Mouse (Mus musculus): ENCODE data around the gene Cdc26.

Gene Cdc26

GRCm38 (mm10) chr4:62408601-62409282, at the start of gene Cdc26, which contains the start of gene Prpf4:
Gene Cdc26, minus strand, starts transcription at chr4:62408642.
Gene Prpf4, plus strand, starts transcription at chr4:62408797.
- peak; percentile 97 for DNase-seq (ENCODE audit: low spot score)

- DNase-seq (ENCODE audit: low spot score) = no peak
Measured at GRCm38 (mm10) chr4:62454995-62455394, 46.6 kb upstream of the Cdc26 start.

- no peak for DNase-seq (ENCODE audit: low spot score)
Measured at GRCm38 (mm10) chr4:62440986-62441385, 32.5 kb upstream of the Cdc26 start.

- no peak for DNase-seq (ENCODE audit: low spot score)
Measured at GRCm38 (mm10) chr4:62440544-62440943, 32.1 kb upstream of the Cdc26 start.

GRCm38 (mm10) chr4:62439793-62440192, 31.4 kb upstream of the Cdc26 start:
- DNase-seq (ENCODE audit: low spot score) = no peak

- DNase-seq (ENCODE audit: low spot score) = no peak
Measured at GRCm38 (mm10) chr4:62437871-62438270, 29.4 kb upstream of the Cdc26 start.

GRCm38 (mm10) chr4:62437256-62437778, 28.9 kb upstream of the Cdc26 start:
- no peak for DNase-seq (ENCODE audit: low spot score)

GRCm38 (mm10) chr4:62435081-62435480, 26.6 kb upstream of the Cdc26 start, which contains the start of gene Rnf183:
Gene Rnf183, minus strand, starts transcription at chr4:62435252.
- no peak for DNase-seq (ENCODE audit: low spot score)

GRCm38 (mm10) chr4:62433939-62434870, 25.8 kb upstream of the Cdc26 start:
- no peak for DNase-seq (ENCODE audit: low spot score)

GRCm38 (mm10) chr4:62431522-62431921, 23.1 kb upstream of the Cdc26 start:
- no peak for DNase-seq (ENCODE audit: low spot score)

- DNase-seq (ENCODE audit: low spot score) = no peak
Measured at GRCm38 (mm10) chr4:62430678-62431077, 22.2 kb upstream of the Cdc26 start.

GRCm38 (mm10) chr4:62429616-62430015, 21.2 kb upstream of the Cdc26 start:
- no peak for DNase-seq (ENCODE audit: low spot score)

- DNase-seq (ENCODE audit: low spot score) = no peak
Measured at GRCm38 (mm10) chr4:62427978-62428758, 19.7 kb upstream of the Cdc26 start.

GRCm38 (mm10) chr4:62425891-62426290, 17.4 kb upstream of the Cdc26 start:
- DNase-seq (ENCODE audit: low spot score) = no peak

GRCm38 (mm10) chr4:62419091-62419490, 10.6 kb upstream of the Cdc26 start:
- DNase-seq (ENCODE audit: low spot score) = no peak

GRCm38 (mm10) chr4:62418448-62418847, 10.0 kb upstream of the Cdc26 start:
- no peak for DNase-seq (ENCODE audit: low spot score)

GRCm38 (mm10) chr4:62411606-62412005, 3.2 kb upstream of the Cdc26 start:
- DNase-seq (ENCODE audit: low spot score) = no peak

GRCm38 (mm10) chr4:62410325-62410724, 1.9 kb upstream of the Cdc26 start:
- DNase-seq (ENCODE audit: low spot score) = no peak

GRCm38 (mm10) chr4:62409615-62410014, 1.2 kb upstream of the Cdc26 start:
- no peak for DNase-seq (ENCODE audit: low spot score)

- DNase-seq (ENCODE audit: low spot score) = peak; percentile 26
Measured at GRCm38 (mm10) chr4:62407730-62408582, 486 bp downstream of the Cdc26 start.

- no peak for DNase-seq (ENCODE audit: low spot score)
Measured at GRCm38 (mm10) chr4:62406133-62406532, 2.3 kb downstream of the Cdc26 start.

All from ovary, adult 18-20 months (tissue).